Mouse (Mus musculus) embryo, embryonic 9.5 days (tissue): ENCODE results near the gene Ap4e1.
"Not testable (repeated sequence)": the region's sequence is repeated elsewhere in the genome, so short reads cannot be mapped to it uniquely, and the experiment has no call there.

Experiments used
- DNase-seq: peaks from one replicate; pipeline ENCODE4 v3.0.0-alpha.2; 2017; ENCODE audit errors: extremely low spot score

Ap4e1 gene

DNA sequence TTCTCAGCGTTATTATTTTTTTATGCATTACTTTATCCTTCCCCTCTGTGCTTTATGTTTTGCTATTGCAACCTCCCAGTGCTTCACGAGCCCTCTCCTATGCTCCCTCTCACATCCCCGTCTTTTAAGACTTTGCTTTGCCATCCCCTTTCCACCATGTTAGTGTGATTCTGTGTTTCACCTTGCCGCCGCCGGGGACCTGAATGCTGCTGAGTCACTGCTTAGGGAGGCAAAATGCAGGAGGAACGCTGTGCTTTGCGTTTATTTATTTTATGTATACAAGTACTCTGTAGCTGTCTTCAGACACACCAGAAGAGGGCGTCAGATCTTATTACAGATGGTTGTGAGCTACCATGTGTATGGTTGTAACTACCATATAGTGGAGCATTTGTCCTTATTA lies 69.1 kb downstream of the Ap4e1 start:
- DNase-seq: no peak

DNA sequence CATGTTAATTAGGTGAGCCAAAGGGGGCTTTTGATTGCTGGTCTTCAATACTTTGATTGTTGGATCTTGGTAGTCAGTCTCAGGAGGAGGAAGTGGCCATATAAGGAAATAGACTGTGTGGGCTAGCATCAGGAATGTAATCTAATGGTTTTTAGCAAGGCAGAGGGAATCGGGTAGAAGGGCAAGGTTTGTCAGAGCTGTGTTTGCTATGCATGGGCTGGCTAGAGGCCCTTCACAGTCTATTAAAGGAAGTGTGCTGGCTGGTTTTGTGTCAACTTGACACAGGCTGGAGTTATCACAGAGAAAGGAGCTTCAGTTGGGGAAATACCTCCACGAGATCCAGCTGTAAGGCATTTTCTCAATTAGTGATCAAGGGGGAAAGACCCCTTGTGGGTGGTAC lies 70.5 kb downstream of the Ap4e1 start:
- DNase-seq: not testable (repeated sequence)

DNA sequence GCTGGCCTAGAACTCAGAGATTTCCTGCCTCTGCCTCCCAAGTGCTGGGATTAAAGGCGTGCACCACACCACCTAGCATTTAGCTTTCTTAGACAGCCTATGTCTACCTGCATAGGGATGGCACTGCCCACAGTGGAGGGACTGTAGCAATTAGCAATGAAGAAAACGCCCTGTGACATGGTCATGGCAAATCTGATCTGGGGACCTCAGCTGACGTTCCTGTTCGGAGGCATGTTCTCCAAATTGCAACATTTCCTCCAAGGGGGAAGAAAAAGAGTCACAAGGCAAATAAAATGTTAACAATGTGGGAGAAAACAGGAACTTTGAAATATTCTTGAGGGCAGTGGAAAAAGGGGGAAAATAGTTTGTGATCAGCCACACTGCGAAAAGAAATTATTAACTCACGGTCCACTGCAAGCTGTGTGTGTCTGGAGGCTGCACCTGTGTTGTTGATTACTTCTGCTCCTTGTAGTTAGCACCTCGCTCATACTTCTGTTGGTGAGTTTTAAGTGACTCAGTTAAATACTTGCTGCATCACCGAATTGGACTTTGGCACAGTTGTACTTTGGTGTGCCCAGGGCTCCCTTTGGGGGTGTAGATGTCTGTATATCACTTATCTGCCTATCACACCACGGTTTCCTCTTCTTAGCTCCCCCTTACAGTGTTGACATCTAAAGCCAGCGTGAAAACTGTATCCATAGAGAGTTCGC lies 71.5 kb downstream of the Ap4e1 start:
- no peak for DNase-seq

DNA sequence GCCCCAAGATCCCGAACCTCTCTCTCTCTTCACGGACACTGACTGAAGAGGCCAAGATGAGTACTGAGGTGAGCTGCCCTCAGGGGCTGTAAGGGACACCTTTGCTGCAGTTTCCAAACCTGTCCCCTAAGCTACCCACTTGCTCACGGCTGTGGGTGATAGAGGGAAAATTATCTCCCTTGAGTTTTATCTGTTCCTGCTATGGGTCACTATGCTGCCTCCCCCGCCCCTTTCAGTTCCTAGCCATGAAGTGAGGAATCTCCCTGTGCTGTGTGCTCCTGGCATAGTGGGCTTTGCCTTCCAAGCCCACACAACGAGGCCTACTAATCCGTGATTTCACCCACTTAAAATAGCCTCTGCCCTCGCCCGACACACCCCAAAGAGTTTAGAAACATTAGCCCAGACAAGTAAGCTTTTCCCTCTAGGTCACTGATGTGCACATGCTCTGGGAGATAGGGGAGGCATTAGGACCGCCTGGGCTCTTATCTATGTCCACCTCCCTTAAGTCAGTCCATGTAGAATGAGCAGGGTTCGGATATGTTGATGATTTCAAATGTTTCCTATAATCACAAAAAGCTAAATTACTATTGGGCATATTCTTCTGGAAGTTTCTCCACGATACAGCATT lies 72.2 kb downstream of the Ap4e1 start:
- DNase-seq: no peak

DNA sequence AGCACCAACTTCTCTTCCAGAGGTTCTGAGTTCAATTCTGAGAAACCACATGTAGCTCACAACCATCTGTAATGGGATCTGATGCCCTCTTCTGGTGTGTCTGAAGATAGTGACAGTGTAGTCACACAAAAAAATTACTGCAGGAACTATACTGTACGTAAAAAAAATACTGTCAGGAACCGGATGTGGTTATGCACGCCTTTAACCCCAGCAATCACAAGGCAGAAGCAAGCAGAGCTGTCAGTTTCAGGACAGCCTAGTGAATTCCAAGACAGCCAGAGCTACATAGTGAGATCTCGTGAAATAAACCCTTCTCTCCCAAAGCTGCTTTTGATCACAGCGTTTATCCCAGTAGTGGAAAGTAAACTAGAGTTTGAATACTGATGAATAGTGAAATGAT lies 77.7 kb downstream of the Ap4e1 start:
- DNase-seq: no peak

- not testable (repeated sequence) for DNase-seq
These were observed 81.6 kb downstream of the Ap4e1 start for GRCm38 (mm10) chr2:127090151-127090550.

DNA sequence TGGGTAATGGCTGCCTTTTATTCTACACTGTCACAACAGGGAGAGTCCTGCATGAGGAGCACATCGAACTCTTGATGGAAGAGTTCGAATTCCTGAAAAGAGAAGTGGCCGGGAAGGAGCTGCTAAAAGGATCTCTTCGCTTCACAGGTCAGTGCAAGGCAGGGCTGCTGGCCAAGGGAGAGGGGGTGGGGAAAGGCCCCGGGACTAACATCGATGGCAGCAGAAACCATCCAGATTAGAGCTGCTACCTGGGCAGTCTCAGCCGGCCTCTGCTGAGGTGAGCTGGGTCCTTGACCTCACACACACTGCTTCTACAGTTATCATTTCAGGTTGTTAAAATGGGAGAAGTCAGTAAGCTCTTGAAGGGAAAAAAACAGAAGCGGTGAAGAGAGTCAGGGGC lies 83.5 kb downstream of the Ap4e1 start:
- DNase-seq: no peak

DNA sequence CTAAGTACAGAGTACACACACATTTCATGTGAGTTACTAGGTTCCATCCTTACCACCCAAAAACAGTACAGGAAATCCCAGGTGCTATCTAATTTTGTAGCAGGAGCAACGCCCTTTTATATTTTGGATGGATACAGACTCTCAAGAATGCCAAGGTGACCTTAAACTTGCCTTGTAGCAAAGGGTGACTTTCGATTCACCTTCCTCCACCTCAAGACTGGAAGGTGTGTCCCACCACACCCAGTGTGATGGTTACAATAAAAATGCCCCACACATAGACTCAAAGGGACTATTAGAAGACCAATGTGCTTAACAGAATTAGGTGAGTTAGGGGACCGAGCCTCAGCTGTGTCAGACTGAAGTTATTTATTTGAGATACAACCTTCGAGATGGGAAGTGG lies 100.5 kb downstream of the Ap4e1 start:
- DNase-seq: no peak
